Mouse (Mus musculus) small intestine, adult 2 months (tissue): Measurements from ENCODE around the gene Sowahd. TPM values are rescaled to one million over a fixed set of nuclear protein-coding genes. Genes with fewer than 3 reads are reported as not detected.
"Not testable (repeated sequence)": the region's sequence is repeated elsewhere in the genome, so short reads cannot be mapped to it uniquely, and the experiment has no call there.

Experiments
- H3K27ac ChIP-seq: fragments of 200-500 bp; 2 replicates; pipeline ENCODE4 v1.5.1; 2012; ENCODE audit warnings: low read depth, low read length, control low read depth, inconsistent platforms; ENCODE audit not compliant: insufficient read depth
- H3K27me3 ChIP-seq: fragments of 200-500 bp; 2 replicates; pipeline ENCODE4 v1.6.1; 2012; ENCODE audit warnings: mild to moderate bottlenecking, moderate library complexity, low read length, inconsistent platforms; ENCODE audit not compliant: control insufficient read depth, insufficient read depth
- H3K36me3 ChIP-seq: fragments of 200-500 bp; 2 replicates; pipeline ENCODE4 v1.6.1; 2012; ENCODE audit warnings: mild to moderate bottlenecking, low read length, control low read depth, inconsistent platforms; ENCODE audit not compliant: control insufficient read depth, insufficient read depth
- H3K4me1 ChIP-seq: fragments of 200-500 bp; 2 replicates; pipeline ENCODE4 v1.6.1; 2012; ENCODE audit warnings: low read length, inconsistent platforms, mixed read lengths; ENCODE audit not compliant: control insufficient read depth, insufficient read depth, insufficient read length
- H3K4me3 ChIP-seq: fragments of 200-500 bp; 2 replicates; pipeline ENCODE4 v1.5.1; 2012; ENCODE audit warnings: low read depth, mild to moderate bottlenecking, control low read depth, inconsistent platforms, low read length, moderate library complexity
- CTCF ChIP-seq: fragments of 200-500 bp; IDR thresholded peaks from 2 replicates; pipeline ENCODE4 v1.5.1; 2012; ENCODE audit warnings: low read depth, mild to moderate bottlenecking, control low read depth, inconsistent platforms, low read length, moderate library complexity, mixed read lengths; ENCODE audit not compliant: insufficient replicate concordance, insufficient read length; ENCODE audit errors: extremely low read depth
- POLR2A ChIP-seq: fragments of 200-500 bp; IDR thresholded peaks from 2 replicates; pipeline ENCODE4 v1.6.1; 2012; ENCODE audit warnings: low read depth, mild to moderate bottlenecking, control low read depth, inconsistent platforms, low read length, moderate library complexity
- WGBS: fragments of 180-500 bp; shearing (Covaris S2); methylation state at CpG from one replicate; pipeline ENCODE4 v1.1.7; 2018; 5-methylcytosine and 5-hydroxymethylcytosine counted together
- polyA plus RNA-seq: library from polyadenylated mRNA; depleted of rRNA; stranded (reverse); fragments of >200 nt; gene quantifications from 2 replicates; pipeline ENCODE4 v1.2.3, GENCODE M21; 2012

Gene Sowahd
- polyA plus RNA-seq, 1 experiment: 0.60 TPM

DNA sequence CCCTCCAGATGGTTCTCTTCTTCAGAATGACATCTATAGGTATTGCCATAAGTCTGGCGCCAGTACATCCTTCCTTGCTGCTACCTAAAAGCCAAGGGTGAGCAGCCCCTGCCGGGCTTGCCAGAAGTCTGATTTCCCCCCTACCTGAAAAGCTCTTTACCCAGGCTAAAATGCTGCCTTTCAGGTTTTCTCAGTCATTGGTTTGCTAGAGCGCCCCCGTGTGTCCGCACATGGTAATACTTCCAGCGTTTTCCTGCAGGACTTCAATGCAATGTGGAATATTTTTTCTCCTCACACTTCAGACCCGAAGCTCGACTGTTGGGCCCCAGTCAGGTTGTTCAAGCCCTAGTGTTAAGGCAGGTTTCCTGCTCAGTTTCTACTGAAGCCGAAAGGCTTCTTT, 5.9 kb upstream of the Sowahd start:
- TF ChIP-seq POLR2A (no peak), CTCF (peak; percentile 59; the same call in 1 of the 2 replicates)
- 20% methylated on average over 9 of the region's 9 CpGs for WGBS
- Histone ChIP-seq H3K27ac (no peak overlapping the region), H3K4me1 (peaks cover 2% of the 10 kb centered on the region; the same call in 1 of the 2 replicates), H3K36me3 (no peaks in the 10 kb centered on the region), H3K4me3 (no peak overlapping the region), H3K27me3 (no peaks in the 10 kb centered on the region; the same call in 1 of the 2 replicates)

DNA sequence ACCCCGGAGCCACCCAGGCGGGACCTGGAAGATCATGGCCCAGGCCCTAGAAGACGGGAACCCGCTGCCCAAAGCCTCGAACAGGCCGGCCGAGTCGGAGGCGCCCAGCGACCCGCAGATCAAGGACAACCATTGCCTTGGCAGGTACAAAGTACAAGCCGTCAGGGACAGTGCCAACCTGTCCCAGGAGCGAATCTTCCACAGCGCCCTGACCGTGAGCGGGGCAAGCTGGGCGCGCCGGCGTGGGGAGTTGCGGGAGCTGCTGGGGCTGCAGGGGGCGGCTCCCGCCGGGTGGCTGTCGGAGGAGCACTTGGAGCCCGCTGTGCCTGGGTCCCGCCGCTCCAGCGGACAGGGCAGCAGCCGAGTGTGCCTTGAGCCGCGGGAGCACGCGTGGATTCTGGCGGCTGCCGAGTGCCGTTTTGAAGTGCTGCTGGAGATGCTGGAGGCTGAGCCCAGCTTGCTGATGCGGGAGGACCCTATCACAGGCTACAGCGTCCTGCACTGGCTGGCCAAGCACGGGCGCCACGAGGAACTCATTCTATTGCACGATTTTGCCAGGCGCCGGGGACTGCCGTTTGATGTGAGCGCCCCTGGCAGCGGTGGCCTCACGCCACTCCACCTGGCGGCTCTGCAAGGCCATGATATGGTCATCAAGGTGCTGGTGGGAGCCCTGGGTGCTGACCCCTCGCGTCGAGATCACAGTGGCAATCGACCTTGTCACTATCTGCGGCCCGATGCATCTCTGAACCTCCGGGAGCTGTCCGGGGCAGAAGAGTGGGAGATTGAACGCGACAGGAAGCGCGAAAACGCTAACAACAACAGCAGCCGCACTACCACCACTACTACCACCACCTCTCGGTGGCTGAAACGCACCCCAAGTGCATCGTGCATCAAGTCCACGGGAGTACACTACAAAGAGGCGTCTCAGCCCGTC, 512 bp downstream of the Sowahd start:
- no peak overlapping the region for H3K27ac ChIP-seq
- no peaks in the 10 kb centered on the region for H3K36me3 ChIP-seq
- TF ChIP-seq CTCF (no peak), POLR2A (no peak)
- peaks cover 17% of the 10 kb centered on the region for H3K27me3 ChIP-seq
- H3K4me1 ChIP-seq: peaks cover 8% of the 10 kb centered on the region; the same call in 1 of the 2 replicates
- 14% methylated on average over 70 of the region's 70 CpGs for WGBS
- peak overlapping the region; percentile 59 for H3K4me3 ChIP-seq

DNA sequence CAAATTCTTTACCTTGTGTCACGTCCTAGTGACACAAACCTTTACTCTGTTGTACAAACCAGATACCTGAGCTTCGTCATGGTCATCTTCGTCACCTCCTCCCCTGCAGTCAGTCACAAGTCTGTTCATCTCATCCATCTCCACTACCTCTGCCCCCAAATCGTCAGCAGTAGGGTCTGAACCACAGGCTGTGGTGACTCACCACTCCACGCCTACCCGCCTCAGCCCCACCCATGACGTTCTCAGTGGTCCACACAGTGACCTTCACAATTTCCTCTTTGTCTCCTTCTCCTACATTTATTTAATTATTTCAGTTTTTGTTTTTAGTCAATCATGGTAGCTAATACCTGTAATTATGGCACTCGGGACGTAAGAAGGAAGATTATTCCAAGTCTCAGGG, 15.3 kb downstream of the Sowahd start:
- Histone ChIP-seq H3K4me1 (no peaks in the 10 kb centered on the region), H3K27ac (no peak overlapping the region), H3K27me3 (no peaks in the 10 kb centered on the region), H3K4me3 (no peak overlapping the region), H3K36me3 (no peaks in the 10 kb centered on the region)
- WGBS: 61% methylated on average over 9 of the region's 9 CpGs
- no peak for TF ChIP-seq POLR2A
- no peak for TF ChIP-seq CTCF

DNA sequence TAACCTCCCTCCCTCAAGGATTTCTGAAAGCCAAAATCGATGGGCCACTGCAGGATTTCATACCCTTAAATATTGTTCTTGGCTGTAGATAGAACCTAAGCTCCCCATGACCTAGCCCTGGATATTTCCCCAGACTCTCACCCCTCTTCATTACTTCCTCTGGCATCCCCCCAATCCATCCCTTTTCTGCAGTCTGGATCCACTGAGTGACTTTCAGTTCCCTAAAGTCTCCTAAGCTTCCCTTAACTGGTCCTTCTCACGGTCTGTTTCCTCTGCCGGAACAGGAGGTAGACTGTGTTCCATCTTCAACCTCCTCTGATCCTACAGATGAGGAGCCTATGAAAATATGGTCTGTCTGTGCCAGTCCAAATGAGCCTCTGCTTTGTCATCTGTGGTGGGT, 18.7 kb downstream of the Sowahd start:
- Histone ChIP-seq H3K27ac (no peak overlapping the region), H3K4me1 (no peaks in the 10 kb centered on the region), H3K36me3 (no peaks in the 10 kb centered on the region), H3K4me3 (no peak overlapping the region), H3K27me3 (no peaks in the 10 kb centered on the region)
- 75% methylated on average over 3 of the region's 3 CpGs for WGBS
- TF ChIP-seq CTCF (no peak), POLR2A (no peak)

DNA sequence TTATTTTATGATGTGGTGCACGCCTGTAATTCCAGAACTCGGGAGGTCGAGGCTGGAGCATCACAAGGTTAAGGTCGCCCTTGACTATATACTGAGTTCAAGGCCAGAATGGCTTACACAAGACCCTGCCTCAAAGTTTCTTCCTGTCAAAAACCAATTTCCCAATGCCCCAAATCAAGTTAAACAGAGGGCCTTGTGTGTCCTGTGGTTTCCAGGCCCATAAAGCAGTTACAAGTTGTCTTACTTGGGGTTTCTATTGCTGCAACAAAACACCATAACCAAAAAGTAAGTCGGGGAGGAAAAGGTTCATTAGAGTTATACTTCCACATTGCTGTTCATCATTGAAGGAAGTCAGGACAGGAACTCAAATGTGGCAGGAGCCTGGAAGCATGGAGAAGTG, 20.1 kb downstream of the Sowahd start:
- WGBS: 77% methylated on average over 5 of the region's 5 CpGs
- TF ChIP-seq POLR2A (no peak), CTCF (no peak)
- Histone ChIP-seq H3K27ac (no peak overlapping the region), H3K36me3 (no peaks in the 10 kb centered on the region), H3K4me3 (no peak overlapping the region), H3K4me1 (no peaks in the 10 kb centered on the region), H3K27me3 (no peaks in the 10 kb centered on the region)

DNA sequence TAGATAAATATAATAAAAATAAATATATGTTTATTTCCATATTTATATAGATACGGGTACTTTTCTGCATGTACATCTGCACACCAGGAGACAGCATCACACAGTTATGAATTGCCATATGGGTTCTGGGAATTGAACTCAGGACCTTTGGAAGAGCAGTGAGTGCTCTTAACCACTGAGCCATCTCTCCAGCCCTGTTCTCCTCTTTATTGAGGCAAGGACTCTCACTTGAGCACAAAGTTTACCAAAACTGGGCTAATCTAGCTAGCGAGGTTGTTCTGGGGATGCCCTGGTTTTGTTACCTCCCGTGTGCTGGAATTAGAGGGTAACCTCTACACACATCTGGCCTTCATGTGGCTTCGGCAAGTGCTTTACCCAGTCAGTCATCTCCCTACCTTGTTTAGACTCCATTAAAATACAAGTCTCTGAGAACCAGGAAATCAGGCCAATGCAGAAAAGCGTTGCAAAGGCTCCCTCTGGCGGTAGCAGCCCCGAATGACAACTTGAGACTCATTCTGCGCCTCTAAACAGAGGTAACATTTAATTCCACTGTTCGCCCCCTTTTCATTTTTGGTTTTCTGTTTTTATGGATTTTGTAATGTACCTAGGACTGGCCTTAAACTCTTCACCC, 25.7 kb downstream of the Sowahd start:
- Histone ChIP-seq H3K4me3 (no peak overlapping the region), H3K4me1 (no peaks in the 10 kb centered on the region), H3K27me3 (no peaks in the 10 kb centered on the region), H3K36me3 (no peaks in the 10 kb centered on the region), H3K27ac (no peak overlapping the region)
- 33% methylated on average over 9 of the region's 9 CpGs for WGBS
- peak; percentile 69; the same call in 1 of the 2 replicates for TF ChIP-seq CTCF
- TF ChIP-seq POLR2A: no peak

DNA sequence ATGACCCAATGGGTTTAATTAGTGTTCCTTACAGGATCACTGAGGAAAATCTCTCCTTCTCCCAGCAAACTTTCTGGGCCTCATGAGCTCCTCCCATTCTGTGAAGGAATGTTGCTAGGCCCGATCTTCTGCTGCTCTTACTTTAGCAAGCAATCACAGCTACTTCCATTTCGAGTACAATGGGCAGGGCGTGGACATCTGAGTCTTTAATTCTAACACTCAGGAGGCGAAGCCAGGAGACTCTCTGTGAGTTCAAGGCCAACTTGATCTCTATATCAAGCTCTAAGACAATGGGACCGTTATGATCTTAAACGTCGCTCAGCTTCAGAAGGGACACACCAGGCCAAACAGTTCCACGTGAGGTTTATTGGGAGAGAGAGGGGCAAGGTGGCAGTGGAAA, 28.0 kb downstream of the Sowahd start:
- TF ChIP-seq CTCF (no peak), POLR2A (no peak)
- 58% methylated on average over 8 of the region's 8 CpGs for WGBS
- no peak overlapping the region for H3K27ac ChIP-seq

DNA sequence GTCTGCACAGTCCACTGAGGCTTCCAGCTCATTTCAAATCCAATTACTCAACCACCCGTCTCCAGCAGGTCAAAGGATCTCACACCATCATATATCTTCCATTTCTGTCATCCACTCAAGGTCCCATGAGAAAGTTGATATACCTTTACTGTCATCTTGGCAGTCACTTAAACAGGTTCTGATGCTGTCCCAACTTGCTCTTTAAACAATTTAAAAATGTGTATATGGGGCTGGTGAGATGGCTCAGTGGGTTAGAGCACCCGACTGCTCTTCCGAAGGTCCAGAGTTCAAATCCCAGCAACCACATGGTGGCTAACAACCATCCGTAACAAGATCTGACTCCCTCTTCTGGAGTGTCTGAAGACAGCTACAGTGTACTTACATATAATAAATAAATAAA, 31.7 kb downstream of the Sowahd start:
- not testable (repeated sequence) for H3K27ac ChIP-seq, H3K27me3 ChIP-seq, H3K4me3 ChIP-seq, H3K4me1 ChIP-seq
- 64% methylated on average over 4 of the region's 4 CpGs for WGBS
- H3K36me3 ChIP-seq: peaks cover 16% of the 10 kb centered on the region

More for the DNA sequence above, 28.0 kb downstream of the Sowahd start:
- Histone ChIP-seq H3K4me3 (no peak overlapping the region), H3K27me3 (no peaks in the 10 kb centered on the region), H3K36me3 (peaks cover 6% of the 10 kb centered on the region), H3K4me1 (no peaks in the 10 kb centered on the region)
